In genomic region chr16:44140186-44140787, GRCm38 (mm10) we compare ENCODE assay signal across 1 mouse cellular context.
A peak's percentile ranks its signal among the peaks of the same experiment; 100 is the strongest.
TF ChIP-seq lines count a peak whose summit lies in the region.

No protein-coding gene starts in this region.

TF ChIP-seq in CH12.LX, 34 proteins besides CTCF, POLR2A, EP300 and RAD21 (continued from another document):
- TF ChIP-seq HCFC1 (IDR thresholded peaks at IDR 0.05; ENCODE audit: low read depth, low read length) (peak; percentile 55), UBTF (IDR thresholded peaks at IDR 0.05; ENCODE audit: low read depth, low read length) (peak; percentile 92), MAZ (IDR thresholded peaks at IDR 0.05; ENCODE audit: low read depth, low read length) (peak; percentile 99), SIN3A (IDR thresholded peaks at IDR 0.05; ENCODE audit: low read length) (peak; percentile 90; the same call in 1 of the 2 replicates), MYC (IDR thresholded peaks at IDR 0.05; ENCODE audit: low read depth, low read length) (peak; percentile 68; the same call in 1 of the 2 replicates)
